ENCODE assay signal across 8 mouse cellular contexts in the genomic region with DNA sequence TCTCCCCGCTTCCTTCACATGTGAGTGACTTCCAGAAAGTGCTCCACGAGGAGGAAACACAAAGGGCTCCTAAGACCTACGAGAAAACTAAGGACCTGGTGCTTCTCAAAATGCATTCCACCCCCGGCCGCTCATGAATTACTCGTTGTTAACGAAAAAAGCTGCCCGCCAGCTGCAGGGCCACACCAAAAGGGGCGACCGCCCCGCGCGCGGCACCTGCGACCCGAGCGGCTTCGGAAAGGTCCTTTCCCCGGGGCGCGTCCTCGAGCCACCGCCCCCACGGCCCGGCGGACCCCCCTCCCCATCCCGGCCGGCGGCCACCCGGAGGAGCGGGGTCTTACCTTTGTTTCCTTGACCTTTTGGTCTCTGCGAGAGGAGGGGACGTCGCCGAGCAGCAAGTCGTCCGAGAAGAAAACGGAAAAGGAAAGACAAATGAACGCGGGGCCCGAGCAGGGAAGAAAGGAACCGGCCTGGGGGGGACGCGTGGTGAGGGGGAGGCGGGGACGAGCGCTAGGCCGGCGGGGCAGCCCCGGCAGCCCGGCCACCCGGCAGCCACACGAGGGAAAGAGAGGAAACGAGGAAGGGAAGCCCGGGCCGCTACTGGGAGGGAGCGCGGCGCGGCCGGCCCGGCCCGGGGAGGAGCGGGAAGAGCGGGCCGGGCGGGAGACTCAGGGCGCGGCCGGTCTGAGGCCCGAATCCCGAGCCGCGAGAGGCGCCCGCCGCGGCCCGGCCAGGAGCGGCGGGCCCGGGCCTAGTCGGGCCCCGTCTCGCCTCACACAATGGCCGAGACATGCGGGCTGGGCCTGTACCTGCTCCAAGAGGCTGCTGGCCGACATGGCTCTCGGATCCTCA. TPM values are rescaled to one million over a fixed set of nuclear protein-coding genes. Genes with fewer than 3 reads are reported as not detected.
DNase-seq lines count a peak whose midpoint lies in the region; ATAC-seq lines count a peak whose summit lies in the region.

No protein-coding gene starts in this region.

- peak overlapping the region; percentile 100 for H3K4me3 ChIP-seq in forebrain, embryonic 10.5 days
- H3K4me3 ChIP-seq in hindbrain, embryonic 10.5 days, result peak overlapping the region; percentile 96
- peak overlapping the region; percentile 98 for H3K4me3 ChIP-seq in limb, embryonic 15.5 days

- DNase-seq in CD4-positive, CD25-positive, alpha-beta regulatory T cell, adult 2 months (ENCODE audit: low read depth, low spot score), result peak; percentile 50
- DNase-seq in adrenal gland, postnatal 25 days, result peak; percentile 38
- peak; percentile 38 for DNase-seq in forebrain, embryonic 10.5 days (ENCODE audit: extremely low spot score, low spot score)
- DNase-seq in hindbrain, embryonic 10.5 days (ENCODE audit: low spot score), result peak; percentile 57
- DNase-seq in natural killer cell, adult 2 months (ENCODE audit: low spot score in 2 of 2), result peak; percentile 16 to 26
- DNase-seq in thymus, adult 18-20 months, result peak; percentile 20 to 26

- no peak for ATAC-seq in CD4-positive, CD25-positive, alpha-beta regulatory T cell, adult 4 months
- peak; percentile 64; the same call in 1 of the 2 replicates for ATAC-seq in limb, embryonic 15.5 days (ENCODE audit: insufficient number of reproducible peaks, low FRiP score, low TSS enrichment, low read depth)

- no peaks in the 10 kb centered on the region for H3K27me3 ChIP-seq in forebrain, embryonic 10.5 days (ENCODE audit: poor library complexity, severe bottlenecking)
- no peaks in the 10 kb centered on the region for H3K27me3 ChIP-seq in hindbrain, embryonic 10.5 days (ENCODE audit: insufficient read depth, poor library complexity, severe bottlenecking)
- H3K27me3 ChIP-seq in limb, embryonic 15.5 days, result no peaks in the 10 kb centered on the region

- peak overlapping the region; percentile 99 for H3K9ac ChIP-seq in limb, embryonic 15.5 days

- H3K4me2 ChIP-seq in limb, embryonic 15.5 days, result peak overlapping the region; percentile 67

- H3K9me3 ChIP-seq in forebrain, embryonic 10.5 days, result no peaks in the 10 kb centered on the region
- H3K9me3 ChIP-seq in hindbrain, embryonic 10.5 days, result no peaks in the 10 kb centered on the region
- no peaks in the 10 kb centered on the region for H3K9me3 ChIP-seq in limb, embryonic 15.5 days

- H3K27ac ChIP-seq in forebrain, embryonic 10.5 days, result peak overlapping the region; percentile 100
- H3K27ac ChIP-seq in hindbrain, embryonic 10.5 days, result peak overlapping the region; percentile 100
- H3K27ac ChIP-seq in limb, embryonic 15.5 days, result peak overlapping the region; percentile 95

- H3K36me3 ChIP-seq in forebrain, embryonic 10.5 days (replicated peaks), result peaks cover 46% of the 10 kb centered on the region
- peaks cover 44% of the 10 kb centered on the region for H3K36me3 ChIP-seq in hindbrain, embryonic 10.5 days
- H3K36me3 ChIP-seq in limb, embryonic 15.5 days, result peaks cover 22% of the 10 kb centered on the region

- WGBS in forebrain, embryonic 10.5 days, result under 1% methylated on average over 87 of the region's 89 CpGs
- WGBS in hindbrain, embryonic 10.5 days, result under 1% methylated on average over 89 of the region's 89 CpGs
- WGBS in limb, embryonic 15.5 days, result under 1% methylated on average over 80 of the region's 89 CpGs

- H3K4me1 ChIP-seq in forebrain, embryonic 10.5 days, result peaks cover 32% of the 10 kb centered on the region
- H3K4me1 ChIP-seq in hindbrain, embryonic 10.5 days (replicated peaks), result peaks cover 28% of the 10 kb centered on the region
- peaks cover 16% of the 10 kb centered on the region for H3K4me1 ChIP-seq in limb, embryonic 15.5 days

RNA-seq across cellular contexts. Expression of a gene that starts 0.8 kb away (rescaled TPM):
- polyA plus RNA-seq in CD4-positive, CD25-positive, alpha-beta regulatory T cell, adult 4 months (2017; shearing (Covaris generic)), result 100 to 1,000 TPM in 1 of 2 experiments, 10 to 100 TPM in 1; 70.7 to 118 TPM
- total RNA-seq in adrenal gland, postnatal 25 days (2021), result 50.8 and 51.0 TPM in 2 replicates
- 142 and 151 TPM in 2 replicates for polyA plus RNA-seq in forebrain, embryonic 10.5 days (2016; fragmentation: Nextera tagmentation; extraction: Ambion mirVana)
- polyA plus RNA-seq in hindbrain, embryonic 10.5 days (2016; fragmentation: Nextera tagmentation; extraction: Ambion mirVana), result 136 and 142 TPM in 2 replicates
- polyA plus RNA-seq in limb, embryonic 15.5 days (2015; fragmentation: Nextera tagmentation; extraction: Ambion mirVana), result 95.6 and 96.7 TPM in 2 replicates

RNA-seq across cellular contexts. Expression of a gene that starts 50.1 kb away (rescaled TPM):
- 10 to 100 TPM; 16.7 to 17.7 TPM for polyA plus RNA-seq in CD4-positive, CD25-positive, alpha-beta regulatory T cell, adult 4 months (2017; shearing (Covaris generic))
- total RNA-seq in adrenal gland, postnatal 25 days (2021), result 20.3 and 21.8 TPM in 2 replicates
- polyA plus RNA-seq in forebrain, embryonic 10.5 days (2016; fragmentation: Nextera tagmentation; extraction: Ambion mirVana), result 45.4 and 50.6 TPM in 2 replicates
- polyA plus RNA-seq in hindbrain, embryonic 10.5 days (2016; fragmentation: Nextera tagmentation; extraction: Ambion mirVana), result 42.5 and 45.3 TPM in 2 replicates
- polyA plus RNA-seq in limb, embryonic 15.5 days (2015; fragmentation: Nextera tagmentation; extraction: Ambion mirVana), result 34.1 and 35.6 TPM in 2 replicates
